ENCODE assay signal across 11 mouse cellular contexts in the genomic region with DNA sequence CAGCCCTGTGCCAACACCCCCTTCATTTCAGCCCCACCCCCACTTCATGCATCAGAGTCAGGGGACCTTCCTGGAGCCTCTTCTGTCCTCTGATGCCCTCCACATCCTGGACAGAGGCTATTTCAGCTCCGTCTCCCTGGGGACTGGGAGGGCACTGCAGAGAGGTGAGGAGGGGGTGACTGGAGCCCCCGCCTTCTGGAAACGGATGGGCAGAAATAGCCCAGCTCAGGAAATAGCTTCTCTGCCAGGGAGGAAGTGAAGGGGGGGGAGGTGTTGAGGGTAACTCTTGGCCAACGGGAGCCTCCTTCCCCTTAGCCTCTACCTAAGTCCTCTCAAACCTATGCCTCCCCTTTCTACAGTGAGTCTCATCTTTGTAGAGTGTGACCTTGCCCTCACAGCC. TPM values are rescaled to one million over a fixed set of nuclear protein-coding genes. Genes with fewer than 3 reads are reported as not detected.
DNase-seq lines count a peak whose midpoint lies in the region; ATAC-seq and TF ChIP-seq lines count a peak whose summit lies in the region.
"Had no signal": no experiment of that assay in that cellular context is flagged by ENCODE, and none has a peak within 500 bp of the region (broad histone marks: within the 10 kb centered on the region; RNA-seq: fewer than 3 reads in every experiment).

No protein-coding gene starts in this region.

- peaks cover 67% of the 10 kb centered on the region for H3K27me3 ChIP-seq in embryonic facial prominence, embryonic 12.5 days
- peaks cover 100% of the 10 kb centered on the region for H3K27me3 ChIP-seq in embryonic facial prominence, embryonic 10.5 days (replicated peaks; ENCODE audit: low read depth, poor library complexity, severe bottlenecking)
- peaks cover 86% of the 10 kb centered on the region for H3K27me3 ChIP-seq in hindbrain, embryonic 12.5 days
- H3K27me3 ChIP-seq in hindbrain, embryonic 14.5 days (ENCODE audit: control insufficient read depth, insufficient read depth, low read length), result peaks cover 79% of the 10 kb centered on the region

- WGBS in embryonic facial prominence, embryonic 12.5 days, result 41% methylated on average over 4 of the region's 4 CpGs
- 37% methylated on average over 4 of the region's 4 CpGs for WGBS in embryonic facial prominence, embryonic 10.5 days
- 2% methylated on average over 4 of the region's 4 CpGs for WGBS in bone marrow, adult 2 months
- 45% methylated on average over 4 of the region's 4 CpGs for WGBS in hindbrain, embryonic 12.5 days
- 36% methylated on average over 4 of the region's 4 CpGs for WGBS in hindbrain, embryonic 14.5 days

- no peaks in the 10 kb centered on the region for H3K36me3 ChIP-seq in embryonic facial prominence, embryonic 12.5 days
- no peaks in the 10 kb centered on the region for H3K36me3 ChIP-seq in embryonic facial prominence, embryonic 10.5 days (replicated peaks)
- no peaks in the 10 kb centered on the region for H3K36me3 ChIP-seq in hindbrain, embryonic 12.5 days
- H3K36me3 ChIP-seq in hindbrain, embryonic 14.5 days (replicated peaks; ENCODE audit: control insufficient read depth, insufficient read depth), result no peaks in the 10 kb centered on the region

- 0 out of 2 replicates have a peak, but pooled peaks cover 5% of the 10 kb centered on the region for H3K4me1 ChIP-seq in embryonic facial prominence, embryonic 12.5 days
- H3K4me1 ChIP-seq in embryonic facial prominence, embryonic 10.5 days, result peaks cover 25% of the 10 kb centered on the region
- peaks cover 14% of the 10 kb centered on the region for H3K4me1 ChIP-seq in bone marrow, adult 2 months (ENCODE audit: control insufficient read depth, insufficient read depth, low read length)
- H3K4me1 ChIP-seq in hindbrain, embryonic 12.5 days, result peaks cover 5% of the 10 kb centered on the region; the same call in 1 of the 2 replicates
- no peaks in the 10 kb centered on the region for H3K4me1 ChIP-seq in hindbrain, embryonic 14.5 days (replicated peaks; ENCODE audit: control insufficient read depth, insufficient read depth, low read length)

- peak overlapping the region; percentile 10; the same call in 1 of the 2 replicates for H3K9ac ChIP-seq in embryonic facial prominence, embryonic 12.5 days
- no peak overlapping the region for H3K9ac ChIP-seq in hindbrain, embryonic 12.5 days
- H3K9ac ChIP-seq in hindbrain, embryonic 14.5 days, result no peak overlapping the region

- intact Hi-C loops in gastrocnemius, postnatal 14 days (cut with DNase I; ENCODE audit: low total_unique reads), result no loop called here

- ATAC-seq in embryonic facial prominence, embryonic 12.5 days (ENCODE audit: insufficient number of reproducible peaks, insufficient read depth, low FRiP score, low TSS enrichment), result no peak
- ATAC-seq in hindbrain, embryonic 12.5 days (ENCODE audit: low FRiP score), result no peak
- ATAC-seq in hindbrain, embryonic 14.5 days (ENCODE audit: low FRiP score), result no peak
- ATAC-seq: midbrain, embryonic 16.5 days had no signal

- no peak for DNase-seq in embryonic facial prominence, embryonic 10.5 days (ENCODE audit: low spot score)
- peak; percentile 82 to 86 for DNase-seq in kidney, postnatal 36 days
- peak; percentile 59 for DNase-seq in lung, postnatal 36 days
- DNase-seq in hindbrain, embryonic 14.5 days (ENCODE audit: low spot score), result no peak
- DNase-seq in gastrocnemius, postnatal 14 days, result no peak

- H3K4me2 ChIP-seq in embryonic facial prominence, embryonic 12.5 days (replicated peaks), result no peak overlapping the region
- no peak overlapping the region for H3K4me2 ChIP-seq in hindbrain, embryonic 12.5 days (replicated peaks)
- no peak overlapping the region for H3K4me2 ChIP-seq in hindbrain, embryonic 14.5 days (replicated peaks)

- TF ChIP-seq CTCF in bone marrow, adult 2 months (IDR thresholded peaks at IDR 0.05; ENCODE audit: control insufficient read depth, insufficient read depth, low read length), result no peak

- no peak overlapping the region for H3K27ac ChIP-seq in embryonic facial prominence, embryonic 12.5 days
- no peak overlapping the region for H3K27ac ChIP-seq in embryonic facial prominence, embryonic 10.5 days (replicated peaks)
- H3K27ac ChIP-seq in bone marrow, adult 2 months (ENCODE audit: control insufficient read depth, insufficient read depth, low read depth, low read length, poor library complexity), result peak overlapping the region; percentile 71
- no peak overlapping the region for H3K27ac ChIP-seq in hindbrain, embryonic 12.5 days
- no peak overlapping the region for H3K27ac ChIP-seq in hindbrain, embryonic 14.5 days
- H3K27ac ChIP-seq: stomach, postnatal 0 days had no signal

- H3K4me3 ChIP-seq in embryonic facial prominence, embryonic 12.5 days, result no peak overlapping the region
- no peak overlapping the region for H3K4me3 ChIP-seq in embryonic facial prominence, embryonic 10.5 days
- H3K4me3 ChIP-seq in bone marrow, adult 2 months (replicated peaks; ENCODE audit: control insufficient read depth, low read depth, low read length), result peak overlapping the region; percentile 36
- H3K4me3 ChIP-seq in hindbrain, embryonic 12.5 days, result no peak overlapping the region
- no peak overlapping the region for H3K4me3 ChIP-seq in hindbrain, embryonic 14.5 days (replicated peaks; ENCODE audit: low read length)

- no peaks in the 10 kb centered on the region for H3K9me3 ChIP-seq in embryonic facial prominence, embryonic 12.5 days
- no peaks in the 10 kb centered on the region for H3K9me3 ChIP-seq in embryonic facial prominence, embryonic 10.5 days
- no peaks in the 10 kb centered on the region for H3K9me3 ChIP-seq in hindbrain, embryonic 12.5 days (replicated peaks)
- H3K9me3 ChIP-seq in hindbrain, embryonic 14.5 days (ENCODE audit: control insufficient read depth, low read length), result no peaks in the 10 kb centered on the region

- no peak for TF ChIP-seq POLR2A in bone marrow, adult 2 months (IDR thresholded peaks at IDR 0.05; ENCODE audit: borderline replicate concordance, control insufficient read depth, low read depth, low read length)

RNA-seq across cellular contexts. Expression of a gene that starts 9.3 kb away (rescaled TPM):
- polyA plus RNA-seq in embryonic facial prominence, embryonic 12.5 days (2016; fragmentation: Nextera tagmentation; extraction: Ambion mirVana), result 1.0 and 1.8 TPM in 2 replicates
- 1.2 and 1.3 TPM in 2 replicates for polyA plus RNA-seq in embryonic facial prominence, embryonic 10.5 days (2016; fragmentation: Nextera tagmentation; extraction: Ambion mirVana)
- 4.2 and 10.3 TPM in 2 replicates for polyA plus RNA-seq in bone marrow, adult 2 months (2011; ENCODE audit: insufficient read depth, insufficient read length, low replicate concordance, missing spikeins)
- 1.0 and 1.5 TPM in 2 replicates for polyA plus RNA-seq in hindbrain, embryonic 12.5 days (2016; fragmentation: Nextera tagmentation; extraction: Ambion mirVana)
- 0.79 and 0.87 TPM in 2 replicates for polyA plus RNA-seq in hindbrain, embryonic 14.5 days (2014; fragmentation: Nextera tagmentation; extraction: Ambion mirVana)
- under 1 TPM; 0.47 to 0.74 TPM for total RNA-seq in gastrocnemius, postnatal 14 days (2021)

RNA-seq across cellular contexts. Expression of a gene that starts 13.8 kb away (rescaled TPM):
- polyA plus RNA-seq in embryonic facial prominence, embryonic 12.5 days (2016; fragmentation: Nextera tagmentation; extraction: Ambion mirVana), result 16.3 and 17.9 TPM in 2 replicates
- polyA plus RNA-seq in embryonic facial prominence, embryonic 10.5 days (2016; fragmentation: Nextera tagmentation; extraction: Ambion mirVana), result 7.1 and 8.0 TPM in 2 replicates
- polyA plus RNA-seq in bone marrow, adult 2 months (2011; ENCODE audit: insufficient read depth, insufficient read length, low replicate concordance, missing spikeins), result 10.1 and 14.6 TPM in 2 replicates
- 20.0 and 21.6 TPM in 2 replicates for polyA plus RNA-seq in hindbrain, embryonic 12.5 days (2016; fragmentation: Nextera tagmentation; extraction: Ambion mirVana)
- polyA plus RNA-seq in hindbrain, embryonic 14.5 days (2014; fragmentation: Nextera tagmentation; extraction: Ambion mirVana), result 19.2 and 20.4 TPM in 2 replicates
- total RNA-seq in gastrocnemius, postnatal 14 days (2021), result 10 to 100 TPM; 12.6 to 14.1 TPM

RNA-seq across cellular contexts. Expression of a gene that starts 35.8 kb away (rescaled TPM):
- polyA plus RNA-seq in embryonic facial prominence, embryonic 12.5 days (2016; fragmentation: Nextera tagmentation; extraction: Ambion mirVana), result 4.1 and 4.6 TPM in 2 replicates
- polyA plus RNA-seq in embryonic facial prominence, embryonic 10.5 days (2016; fragmentation: Nextera tagmentation; extraction: Ambion mirVana), result 1.9 TPM in 2 replicates
- polyA plus RNA-seq in bone marrow, adult 2 months (2011; ENCODE audit: insufficient read depth, insufficient read length, low replicate concordance, missing spikeins), result 4.4 and 8.0 TPM in 2 replicates
- 4.6 and 4.8 TPM in 2 replicates for polyA plus RNA-seq in hindbrain, embryonic 12.5 days (2016; fragmentation: Nextera tagmentation; extraction: Ambion mirVana)
- polyA plus RNA-seq in hindbrain, embryonic 14.5 days (2014; fragmentation: Nextera tagmentation; extraction: Ambion mirVana), result 2.6 and 3.6 TPM in 2 replicates
- 1 to 10 TPM; 1.7 to 2.1 TPM for total RNA-seq in gastrocnemius, postnatal 14 days (2021)

RNA-seq across cellular contexts. Expression of a gene that starts 35.8 kb away (rescaled TPM):
- polyA plus RNA-seq in embryonic facial prominence, embryonic 12.5 days (2016; fragmentation: Nextera tagmentation; extraction: Ambion mirVana), result 61.7 and 63.5 TPM in 2 replicates
- polyA plus RNA-seq in embryonic facial prominence, embryonic 10.5 days (2016; fragmentation: Nextera tagmentation; extraction: Ambion mirVana), result 72.6 and 73.9 TPM in 2 replicates
- 12.4 and 12.7 TPM in 2 replicates for polyA plus RNA-seq in bone marrow, adult 2 months (2011; ENCODE audit: insufficient read depth, insufficient read length, low replicate concordance, missing spikeins)
- 41.7 and 48.1 TPM in 2 replicates for polyA plus RNA-seq in hindbrain, embryonic 12.5 days (2016; fragmentation: Nextera tagmentation; extraction: Ambion mirVana)
- 34.2 and 38.8 TPM in 2 replicates for polyA plus RNA-seq in hindbrain, embryonic 14.5 days (2014; fragmentation: Nextera tagmentation; extraction: Ambion mirVana)
- total RNA-seq in gastrocnemius, postnatal 14 days (2021), result 10 to 100 TPM; 19.9 to 20.0 TPM

RNA-seq across cellular contexts. Expression of a gene that starts 45.2 kb away (rescaled TPM):
- polyA plus RNA-seq in embryonic facial prominence, embryonic 12.5 days (2016; fragmentation: Nextera tagmentation; extraction: Ambion mirVana), result 0.06 TPM in 1 of 2 replicates, not detected in the other
- 0.17 and 0.19 TPM in 2 replicates for polyA plus RNA-seq in embryonic facial prominence, embryonic 10.5 days (2016; fragmentation: Nextera tagmentation; extraction: Ambion mirVana)
- polyA plus RNA-seq in bone marrow, adult 2 months (2011; ENCODE audit: insufficient read depth, insufficient read length, low replicate concordance, missing spikeins), result not detected in 2 replicates
- 0.23 TPM in 1 of 2 replicates, not detected in the other for polyA plus RNA-seq in hindbrain, embryonic 12.5 days (2016; fragmentation: Nextera tagmentation; extraction: Ambion mirVana)
- polyA plus RNA-seq in hindbrain, embryonic 14.5 days (2014; fragmentation: Nextera tagmentation; extraction: Ambion mirVana), result 0.98 and 1.1 TPM in 2 replicates
- total RNA-seq in gastrocnemius, postnatal 14 days (2021), result not detected
- polyA plus RNA-seq: heart, embryonic 16.5 days had no signal

Comparison
In these comparisons a context has a peak if more than half of its experiments do, and no peak if none do; other contexts are left out.
1. DNase-seq: peak in kidney, postnatal 36 days (2 of 2) and lung, postnatal 36 days (single experiment); none in embryonic facial prominence, embryonic 10.5 days (single experiment), hindbrain, embryonic 14.5 days (single experiment) and gastrocnemius, postnatal 14 days (single experiment).